Mouse (Mus musculus): ENCODE measurements around the gene Agap1.

Agap1 gene

GRCm38 (mm10) chr1:89865787-89866186 is 411.2 kb downstream of the Agap1 start:
- no peak for DNase-seq

- DNase-seq = no peak
Observed at GRCm38 (mm10) chr1:89867847-89868246, 413.2 kb downstream of the Agap1 start.

GRCm38 (mm10) chr1:89870134-89870905 is 415.7 kb downstream of the Agap1 start:
- peak; percentile 12 for DNase-seq

GRCm38 (mm10) chr1:89870906-89871211 is 416.3 kb downstream of the Agap1 start:
- no peak for DNase-seq

GRCm38 (mm10) chr1:89876346-89877072 is 421.9 kb downstream of the Agap1 start:
- peak; percentile 89 for DNase-seq

- no peak for DNase-seq
Observed at GRCm38 (mm10) chr1:89878496-89878895, 423.9 kb downstream of the Agap1 start.

GRCm38 (mm10) chr1:89880193-89880592 is 425.6 kb downstream of the Agap1 start:
- peak; percentile 25 for DNase-seq

GRCm38 (mm10) chr1:89880834-89881233 is 426.2 kb downstream of the Agap1 start:
- no peak for DNase-seq

GRCm38 (mm10) chr1:89884335-89884734 is 429.7 kb downstream of the Agap1 start:
- no peak for DNase-seq

GRCm38 (mm10) chr1:89885696-89886095 is 431.1 kb downstream of the Agap1 start:
- DNase-seq = peak; percentile 23

- no peak for DNase-seq
Observed at GRCm38 (mm10) chr1:89891400-89891799, 436.8 kb downstream of the Agap1 start.

GRCm38 (mm10) chr1:89892281-89892680 is 437.7 kb downstream of the Agap1 start:
- DNase-seq = no peak

- DNase-seq = no peak
Observed at GRCm38 (mm10) chr1:89895801-89896200, 441.2 kb downstream of the Agap1 start.

GRCm38 (mm10) chr1:89899036-89899435 is 444.4 kb downstream of the Agap1 start:
- DNase-seq = no peak

GRCm38 (mm10) chr1:89899761-89900445 is 445.3 kb downstream of the Agap1 start:
- no peak for DNase-seq

GRCm38 (mm10) chr1:89901381-89901780 is 446.8 kb downstream of the Agap1 start:
- DNase-seq = no peak

- DNase-seq = no peak
Observed at GRCm38 (mm10) chr1:89902236-89902635, 447.6 kb downstream of the Agap1 start.

GRCm38 (mm10) chr1:89902641-89903040 is 448.0 kb downstream of the Agap1 start:
- DNase-seq = no peak

GRCm38 (mm10) chr1:89909796-89910195 is 455.2 kb downstream of the Agap1 start:
- no peak for DNase-seq

GRCm38 (mm10) chr1:89912392-89912791 is 457.8 kb downstream of the Agap1 start:
- no peak for DNase-seq

GRCm38 (mm10) chr1:89913611-89914010 is 459.0 kb downstream of the Agap1 start:
- no peak for DNase-seq

- DNase-seq = no peak
Observed at GRCm38 (mm10) chr1:89918111-89918510, 463.5 kb downstream of the Agap1 start.

- no peak for DNase-seq
Observed at GRCm38 (mm10) chr1:89919206-89919605, 464.6 kb downstream of the Agap1 start.

- DNase-seq = no peak
Observed at GRCm38 (mm10) chr1:89921806-89922205, 467.2 kb downstream of the Agap1 start.

Data from lung, postnatal 36 days (tissue).